Mouse (Mus musculus): ENCODE data around the gene Gpr137c. TPM values are rescaled to one million over a fixed set of nuclear protein-coding genes. Genes with fewer than 3 reads are reported as not detected.

The Gpr137c gene
- total RNA-seq, 2 experiments from 2014 or later: 4.9 to 5.5 TPM

Other genes starting within 250 kb of the Gpr137c start
- gene Ptger2, start 231.5 kb upstream of the Gpr137c start, total RNA-seq (2021): under 1 TPM; 0.14 to 0.17 TPM
- gene Txndc16, start 611 bp downstream of the Gpr137c start, total RNA-seq (2021): 10 to 100 TPM; 12.0 to 13.0 TPM
- gene Ero1l, start 99.1 kb downstream of the Gpr137c start, total RNA-seq (2021): 10 to 100 TPM; 25.7 to 25.8 TPM
- 100 to 1,000 TPM; 117 to 118 TPM for gene Psmc6, start 110.1 kb downstream of the Gpr137c start, total RNA-seq (2021)
- gene Styx, start 131.4 kb downstream of the Gpr137c start, total RNA-seq (2021): 10 to 100 TPM; 45.4 to 57.1 TPM
- gene Gnpnat1, start 185.2 kb downstream of the Gpr137c start, total RNA-seq (2021): 10 to 100 TPM; 11.3 to 15.5 TPM